Mouse (Mus musculus) bone marrow, adult 2 months (tissue): Measurements from ENCODE around the gene 4933427I04Rik.

Experiments
- CTCF ChIP-seq: fragments of 200-500 bp; IDR thresholded peaks from 2 replicates; pipeline ENCODE4 v1.5.1; 2011; ENCODE audit warnings: low read length, control low read depth; ENCODE audit not compliant: control insufficient read depth, insufficient read depth
- POLR2A ChIP-seq: fragments of 200-500 bp; IDR thresholded peaks from 2 replicates; pipeline ENCODE4 v1.6.1; 2011; ENCODE audit warnings: low read depth, mild to moderate bottlenecking, control low read depth, low read length, borderline replicate concordance; ENCODE audit not compliant: control insufficient read depth

DNA sequence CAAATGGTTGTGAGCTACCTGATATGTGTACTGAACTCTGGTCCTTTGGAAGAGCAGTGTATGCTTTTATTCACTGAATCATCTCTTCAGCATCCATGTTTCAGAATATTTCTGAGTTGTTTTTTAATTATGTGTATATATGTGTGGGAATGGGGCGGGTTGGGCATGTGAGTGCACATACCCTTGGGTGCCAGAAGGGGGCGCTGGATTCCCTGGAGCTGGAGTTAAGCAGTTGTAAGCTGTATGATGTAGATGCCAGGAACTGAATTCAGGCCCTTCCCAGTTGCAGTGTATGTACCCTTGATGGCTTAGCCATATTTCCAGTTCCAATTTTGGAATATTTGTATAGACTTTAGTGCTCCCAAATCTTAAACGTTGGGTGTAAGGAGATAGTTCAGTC is 47.0 kb upstream of the 4933427I04Rik start:
- no peak for TF ChIP-seq CTCF
- TF ChIP-seq POLR2A = no peak
